Mouse (Mus musculus) embryonic fibroblast, embryonic 13.5 days (primary cell): ENCODE measurements around the gene Irak3.

Source experiments
- CTCF ChIP-seq: IDR thresholded peaks from 2 replicates; pipeline ENCODE4 v1.5.1; 2011; ENCODE audit warnings: mild to moderate bottlenecking, control low read depth, low read length, moderate library complexity, borderline replicate concordance; ENCODE audit not compliant: insufficient read depth
- POLR2A ChIP-seq: IDR thresholded peaks from 2 replicates; pipeline ENCODE4 v1.6.1; 2011; ENCODE audit warnings: low read depth, mild to moderate bottlenecking, control low read depth, low read length, moderate library complexity

GRCm38 (mm10) chr10:120197061-120197835, 4.7 kb downstream of the Irak3 start:
- TF ChIP-seq CTCF, result no peak
- TF ChIP-seq POLR2A, result no peak
